In the genomic region with DNA sequence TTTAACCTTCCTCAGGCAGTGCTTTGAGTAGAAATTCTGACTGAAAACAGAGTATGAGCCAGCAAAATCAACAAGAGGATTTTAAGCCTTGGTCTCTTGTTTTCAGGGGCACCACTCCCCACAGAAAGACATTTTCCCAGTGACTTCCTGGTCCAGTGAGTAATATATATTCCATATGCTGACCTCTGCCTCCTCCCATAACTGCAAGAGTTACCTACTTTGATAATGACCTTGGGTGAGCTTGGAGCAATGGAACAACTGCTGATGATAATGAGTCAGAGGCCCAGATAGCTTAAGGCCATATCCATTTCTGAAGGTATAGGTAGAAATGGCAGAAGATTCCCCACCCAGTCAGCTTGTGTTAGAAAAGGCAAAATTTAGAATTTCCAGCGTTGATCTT, we compare ENCODE assay signal across 15 mouse cellular contexts.
"Had no signal": no experiment of that assay in that cellular context is flagged by ENCODE, and none has a peak within 500 bp of the region (broad histone marks: within the 10 kb centered on the region; RNA-seq: fewer than 3 reads in every experiment).

No protein-coding gene starts in this region.

- H3K4me2 ChIP-seq: liver, embryonic 11.5 days; lung, embryonic 14.5 days; midbrain, embryonic 12.5 days; neural tube, embryonic 12.5 days had no signal

- H3K36me3 ChIP-seq: midbrain, embryonic 10.5 days; midbrain, embryonic 12.5 days; neural tube, embryonic 12.5 days had no signal

- H3K9me3 ChIP-seq: midbrain, embryonic 10.5 days; midbrain, embryonic 12.5 days; neural tube, embryonic 12.5 days had no signal

- H3K27ac ChIP-seq: liver, embryonic 14.5 days; midbrain, embryonic 10.5 days; midbrain, embryonic 12.5 days; neural tube, embryonic 12.5 days had no signal

- H3K4me1 ChIP-seq: midbrain, embryonic 12.5 days; neural tube, embryonic 12.5 days had no signal

- H3K4me3 ChIP-seq: midbrain, embryonic 10.5 days; midbrain, embryonic 12.5 days; neural tube, embryonic 12.5 days had no signal

- H3K9ac ChIP-seq: liver, embryonic 14.5 days; lung, embryonic 14.5 days; midbrain, embryonic 12.5 days; neural tube, embryonic 12.5 days had no signal

- DNase-seq: lung, adult 18-20 months; lung, embryonic 14.5 days; lung, postnatal 10 days; lung, postnatal 4 days; midbrain, embryonic 14.5 days; right cerebral cortex, postnatal 25 days; right cerebral cortex, postnatal 4 days; thymus, adult 18-20 months; thymus, postnatal 14 days; thymus, postnatal 4 days had no signal
